Mouse (Mus musculus) limb, embryonic 14.5 days (tissue): Measurements from ENCODE around the gene Hs6st1. TPM values are rescaled to one million over a fixed set of nuclear protein-coding genes. Genes with fewer than 3 reads are reported as not detected.

ENCODE experiments used
- ATAC-seq: fragments of 200-750 bp; cut with Nextera tagmentation; 2 replicates; pipeline ENCODE4 v1.8.0; 2017; ENCODE audit warnings: low read depth, moderate number of reproducible peaks, moderate TSS enrichment; ENCODE audit not compliant: low FRiP score
- DNase-seq: peaks from one replicate; pipeline ENCODE4 v3.0.0-alpha.2; 2015; ENCODE audit warnings: low spot score
- H3K27ac ChIP-seq: fragments of 300-500 bp; sonication (generic); replicated peaks from 2 replicates; pipeline ENCODE4 v1.5.1; 2014; ENCODE audit warnings: low read depth, mild to moderate bottlenecking, low read length, moderate library complexity, mixed read lengths
- H3K27me3 ChIP-seq: fragments of 300-500 bp; sonication (generic); 2 replicates; pipeline ENCODE4 v1.6.1; 2014; ENCODE audit warnings: low read length, mixed read lengths; ENCODE audit not compliant: control insufficient read depth, insufficient read depth
- H3K36me3 ChIP-seq: fragments of 300-500 bp; sonication (generic); 2 replicates; pipeline ENCODE4 v1.6.1; 2014; ENCODE audit warnings: mild to moderate bottlenecking, low read length, moderate library complexity, mixed read lengths; ENCODE audit not compliant: control insufficient read depth, insufficient read depth
- H3K4me1 ChIP-seq: fragments of 300-500 bp; sonication (generic); 2 replicates; pipeline ENCODE4 v1.6.1; 2014; ENCODE audit warnings: antibody characterized with exemption, low read length, mixed read lengths; ENCODE audit not compliant: control insufficient read depth, insufficient read depth
- H3K4me2 ChIP-seq: fragments of 300-500 bp; sonication (generic); replicated peaks from 2 replicates; pipeline ENCODE4 v1.6.1; 2014; ENCODE audit warnings: low read depth, mild to moderate bottlenecking, low read length, moderate library complexity; ENCODE audit not compliant: severe bottlenecking
- H3K4me3 ChIP-seq: fragments of 300-500 bp; sonication (generic); replicated peaks from 2 replicates; pipeline ENCODE4 v1.5.1; 2014; ENCODE audit warnings: low read length
- H3K9ac ChIP-seq: fragments of 300-500 bp; sonication (generic); 2 replicates; pipeline ENCODE4 v1.6.1; 2014; ENCODE audit warnings: mild to moderate bottlenecking, low read depth, low read length, moderate library complexity; ENCODE audit not compliant: severe bottlenecking
- H3K9me3 ChIP-seq: fragments of 300-500 bp; sonication (generic); 2 replicates; pipeline ENCODE4 v1.6.1; 2016; ENCODE audit warnings: low read length; ENCODE audit not compliant: control insufficient read depth
- POLR2A ChIP-seq: fragments of 200-500 bp; IDR thresholded peaks from 2 replicates; pipeline ENCODE4 v1.8.0; 2012; ENCODE audit warnings: inconsistent platforms, mild to moderate bottlenecking, moderate library complexity, borderline replicate concordance; ENCODE audit not compliant: insufficient read depth, insufficient read length; ENCODE audit errors: extremely low read depth
- WGBS: fragments of 180-500 bp; shearing (Covaris S2); extraction: QIAGEN DNeasy Blood & Tissue Kit; methylation state at CpG from one replicate; pipeline ENCODE4 v1.1.7; 2014; 5-methylcytosine and 5-hydroxymethylcytosine counted together
- polyA plus RNA-seq, 2 experiments: library from polyadenylated mRNA; depleted of rRNA in 1 of 2; stranded (reverse) in 1 of 2; unstranded in 1 of 2; fragments of >200 nt; fragmentation: Nextera tagmentation in 1 of 2; extraction: Ambion mirVana in 1 of 2; gene quantifications; 2 replicates each; pipeline versions ENCODE4 v1.2.1 to v1.2.3; 2012 to 2014

The Hs6st1 gene
- polyA plus RNA-seq, 2 experiments = 14.9 to 50.5 TPM

GRCm38 (mm10) chr1:36116488-36116887 is 48.3 kb downstream of the Hs6st1 start:
- no peak for ATAC-seq
- Histone ChIP-seq H3K36me3 (no peaks in the 10 kb centered on the region), H3K4me2 (no peak overlapping the region), H3K4me3 (no peak overlapping the region), H3K4me1 (no peaks in the 10 kb centered on the region), H3K27me3 (no peaks in the 10 kb centered on the region), H3K9ac (no peak overlapping the region), H3K9me3 (no peaks in the 10 kb centered on the region), H3K27ac (no peak overlapping the region)
- TF ChIP-seq POLR2A = no peak
- DNase-seq = no peak
- 74% methylated on average over 5 of the region's 5 CpGs for WGBS

DNA sequence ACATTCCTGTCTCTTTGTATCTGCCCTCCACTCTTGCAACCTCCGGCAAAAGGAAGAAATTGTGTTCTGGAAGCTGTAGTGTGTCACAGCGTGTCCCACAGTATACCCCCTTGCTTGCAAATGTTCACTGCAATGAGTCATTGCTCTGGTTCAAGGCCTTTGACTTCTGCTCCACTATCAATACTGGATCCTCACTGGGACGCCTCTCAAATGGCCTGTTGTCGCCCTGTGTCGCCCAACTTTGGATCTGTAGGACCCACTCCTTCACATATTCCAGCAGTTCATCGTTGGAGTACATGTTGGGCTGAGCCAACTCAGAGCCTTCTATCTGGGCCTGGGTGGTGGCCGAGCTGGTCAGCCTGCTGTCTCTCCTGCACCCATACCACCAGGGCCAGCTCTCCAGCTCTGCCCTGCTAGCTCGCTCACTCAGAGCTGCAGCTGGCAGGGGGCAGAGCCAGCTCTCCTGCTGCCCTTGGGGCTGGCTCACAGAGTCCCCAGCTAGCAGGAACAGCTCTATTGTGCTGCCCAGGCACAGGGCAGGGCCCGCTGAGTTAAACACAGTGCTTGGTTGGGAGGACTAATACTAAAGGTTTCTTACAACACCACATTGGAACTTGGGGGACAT is 50.0 kb downstream of the Hs6st1 start:
- DNase-seq = no peak
- no peak overlapping the region for H3K9ac ChIP-seq
- no peak overlapping the region for H3K4me3 ChIP-seq
- H3K9me3 ChIP-seq = no peaks in the 10 kb centered on the region
- no peak for TF ChIP-seq POLR2A
- H3K27me3 ChIP-seq = no peaks in the 10 kb centered on the region
- no peaks in the 10 kb centered on the region for H3K4me1 ChIP-seq
- 82% methylated on average over 9 of the region's 9 CpGs for WGBS
- no peak for ATAC-seq
- no peak overlapping the region for H3K27ac ChIP-seq
- no peak overlapping the region for H3K4me2 ChIP-seq
- no peaks in the 10 kb centered on the region for H3K36me3 ChIP-seq

GRCm38 (mm10) chr1:36118958-36119357 is 50.8 kb downstream of the Hs6st1 start:
- H3K9ac ChIP-seq = no peak overlapping the region
- H3K9me3 ChIP-seq = no peaks in the 10 kb centered on the region
- no peak for TF ChIP-seq POLR2A
- H3K36me3 ChIP-seq = no peaks in the 10 kb centered on the region
- ATAC-seq (no peak), DNase-seq (no peak)
- 75% methylated on average over 3 of the region's 3 CpGs for WGBS
- H3K4me3 ChIP-seq = no peak overlapping the region
- no peak overlapping the region for H3K4me2 ChIP-seq
- H3K27ac ChIP-seq = no peak overlapping the region
- H3K4me1 ChIP-seq = no peaks in the 10 kb centered on the region
- no peaks in the 10 kb centered on the region for H3K27me3 ChIP-seq

DNA sequence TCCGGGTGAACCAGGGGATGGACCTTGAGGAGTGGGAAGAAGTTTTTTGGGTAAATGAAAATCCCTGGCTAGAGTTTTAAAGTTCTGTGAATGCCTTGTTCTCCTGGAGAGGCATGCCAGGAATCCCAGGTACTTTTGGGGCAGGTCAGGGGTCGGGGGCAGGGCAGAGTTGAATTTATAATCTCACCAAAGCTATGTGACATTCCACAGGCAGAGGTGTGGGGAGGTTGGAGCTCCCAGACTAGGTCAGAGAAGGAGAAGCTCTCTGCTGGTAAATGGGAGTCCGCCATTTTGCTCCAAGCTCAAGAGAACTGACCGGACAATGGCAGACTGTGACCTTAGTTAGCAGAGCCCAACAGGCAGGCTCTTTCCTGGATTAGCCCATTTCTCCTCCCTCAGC is 51.2 kb downstream of the Hs6st1 start:
- Histone ChIP-seq H3K27me3 (no peaks in the 10 kb centered on the region), H3K36me3 (no peaks in the 10 kb centered on the region), H3K4me1 (no peaks in the 10 kb centered on the region), H3K9ac (no peak overlapping the region), H3K4me3 (no peak overlapping the region), H3K27ac (no peak overlapping the region), H3K9me3 (no peaks in the 10 kb centered on the region), H3K4me2 (no peak overlapping the region)
- TF ChIP-seq POLR2A = no peak
- DNase-seq = no peak
- ATAC-seq = no peak
- 83% methylated on average over 4 of the region's 4 CpGs for WGBS

DNA sequence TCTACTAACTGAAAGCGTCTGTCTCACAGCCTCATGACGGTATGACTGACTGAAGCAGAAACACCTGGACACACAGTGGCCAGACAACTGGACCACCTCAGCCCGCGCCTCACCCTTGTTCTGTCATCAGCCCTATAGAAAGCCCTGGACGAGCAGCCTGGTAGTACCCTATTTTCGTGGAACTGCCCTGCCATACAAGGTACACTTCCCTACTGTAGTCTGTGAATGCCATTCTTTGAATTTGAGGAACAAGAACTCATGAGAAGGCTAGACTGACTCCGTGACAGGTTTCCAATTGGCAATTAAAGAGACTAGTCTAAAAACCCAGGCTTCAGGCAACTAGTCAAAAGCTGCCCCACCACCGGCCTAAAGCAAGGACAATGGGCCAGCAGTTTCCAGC is 53.0 kb downstream of the Hs6st1 start:
- no peak overlapping the region for H3K27ac ChIP-seq
- 87% methylated on average over 8 of the region's 8 CpGs for WGBS
- H3K4me3 ChIP-seq = no peak overlapping the region
- no peaks in the 10 kb centered on the region for H3K36me3 ChIP-seq
- no peak overlapping the region for H3K9ac ChIP-seq
- no peaks in the 10 kb centered on the region for H3K9me3 ChIP-seq
- DNase-seq (no peak), ATAC-seq (no peak)
- no peak overlapping the region for H3K4me2 ChIP-seq
- no peaks in the 10 kb centered on the region for H3K27me3 ChIP-seq
- no peak for TF ChIP-seq POLR2A
- no peaks in the 10 kb centered on the region for H3K4me1 ChIP-seq

DNA sequence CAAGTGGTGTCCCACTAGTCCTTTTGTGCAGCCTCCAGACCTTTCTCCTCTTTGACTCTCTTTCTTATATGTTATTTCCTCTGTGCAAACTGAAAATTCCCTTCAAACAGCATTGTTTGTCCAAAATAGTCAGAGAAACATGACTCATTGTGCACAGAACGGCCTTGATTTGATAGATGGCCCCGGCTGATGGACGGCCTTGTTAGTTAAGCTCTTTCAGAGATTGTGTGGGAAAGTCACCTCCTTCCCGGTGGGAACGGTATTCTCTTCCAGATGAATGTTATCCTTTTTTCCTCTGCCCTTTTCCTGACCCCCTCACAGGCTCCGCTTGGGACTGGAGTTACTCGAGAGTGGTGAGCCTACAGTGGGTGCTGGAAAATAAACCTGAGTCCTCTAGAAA is 56.9 kb downstream of the Hs6st1 start:
- no peaks in the 10 kb centered on the region for H3K27me3 ChIP-seq
- H3K4me3 ChIP-seq = no peak overlapping the region
- H3K4me2 ChIP-seq = no peak overlapping the region
- 68% methylated on average over 7 of the region's 7 CpGs for WGBS
- TF ChIP-seq POLR2A = no peak
- H3K9ac ChIP-seq = no peak overlapping the region
- no peak overlapping the region for H3K27ac ChIP-seq
- no peaks in the 10 kb centered on the region for H3K36me3 ChIP-seq
- no peak for DNase-seq
- H3K9me3 ChIP-seq = no peaks in the 10 kb centered on the region
- H3K4me1 ChIP-seq = no peaks in the 10 kb centered on the region
- no peak for ATAC-seq
